Mouse (Mus musculus) embryonic facial prominence, embryonic 15.5 days (tissue): Measurements from ENCODE around the gene Gclc. TPM values are rescaled to one million over a fixed set of nuclear protein-coding genes. Genes with fewer than 3 reads are reported as not detected.
A peak's percentile ranks its signal among the peaks of the same experiment; 100 is the strongest.

Source experiments
- ATAC-seq: fragments of 200-750 bp; cut with Nextera tagmentation; 2 replicates; pipeline ENCODE4 v1.8.0; 2017; ENCODE audit warnings: low read depth, moderate TSS enrichment; ENCODE audit not compliant: insufficient number of reproducible peaks, low FRiP score, low TSS enrichment
- H3K27ac ChIP-seq: fragments of 300-500 bp; sonication (generic); replicated peaks from 2 replicates; pipeline ENCODE4 v1.5.1; 2015; ENCODE audit warnings: mild to moderate bottlenecking, inconsistent platforms
- H3K27me3 ChIP-seq: fragments of 300-500 bp; sonication (generic); 2 replicates; pipeline ENCODE4 v1.6.1; 2015; ENCODE audit warnings: inconsistent platforms
- H3K36me3 ChIP-seq: fragments of 300-500 bp; sonication (generic); 2 replicates; pipeline ENCODE4 v1.6.1; 2015; ENCODE audit warnings: mild to moderate bottlenecking, inconsistent platforms
- H3K4me1 ChIP-seq: fragments of 300-500 bp; sonication (generic); 2 replicates; pipeline ENCODE4 v1.6.1; 2015; ENCODE audit warnings: inconsistent platforms
- H3K4me2 ChIP-seq: fragments of 300-500 bp; sonication (generic); replicated peaks from 2 replicates; pipeline ENCODE4 v1.6.1; 2015; ENCODE audit warnings: mild to moderate bottlenecking, inconsistent platforms
- H3K4me3 ChIP-seq: fragments of 300-500 bp; sonication (generic); replicated peaks from 2 replicates; pipeline ENCODE4 v1.5.1; 2015; ENCODE audit warnings: mild to moderate bottlenecking, inconsistent platforms
- H3K9ac ChIP-seq: fragments of 300-500 bp; sonication (generic); 2 replicates; pipeline ENCODE4 v1.6.1; 2015; ENCODE audit warnings: inconsistent platforms
- H3K9me3 ChIP-seq: fragments of 300-500 bp; sonication (generic); replicated peaks from 2 replicates; pipeline ENCODE4 v1.6.1; 2016; ENCODE audit warnings: inconsistent platforms
- WGBS: fragments of 180-500 bp; shearing (Covaris S2); methylation state at CpG from one replicate; pipeline ENCODE4 v1.1.7; 2015; 5-methylcytosine and 5-hydroxymethylcytosine counted together
- polyA plus RNA-seq: library from polyadenylated mRNA; unstranded; fragments of >200 nt; fragmentation: Nextera tagmentation; extraction: Ambion mirVana; gene quantifications from 2 replicates; pipeline ENCODE4 v1.2.1, GENCODE M21; 2015

Gene Gclc
- polyA plus RNA-seq, 1 experiment from 2014 or later: 16.3 TPM

DNA sequence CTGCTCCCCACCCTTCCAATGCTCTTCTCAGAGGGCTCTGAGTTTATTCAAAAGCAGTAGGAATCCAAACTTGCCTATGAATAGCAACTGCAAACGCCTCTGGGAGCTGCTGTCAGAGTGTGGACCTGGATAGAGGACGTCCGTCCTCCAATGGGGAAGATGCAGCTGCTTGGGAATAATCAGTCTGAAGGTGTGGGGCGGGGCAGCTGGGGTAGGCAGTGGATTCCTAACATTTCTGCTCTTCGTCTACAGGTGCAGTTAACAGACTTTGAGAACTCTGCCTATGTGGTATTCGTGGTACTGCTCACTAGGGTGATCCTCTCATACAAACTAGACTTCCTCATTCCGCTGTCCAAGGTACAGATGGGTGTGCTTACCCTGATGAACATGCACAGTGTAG, 33.6 kb downstream of the Gclc start:
- Histone ChIP-seq H3K9me3 (no peaks in the 10 kb centered on the region), H3K36me3 (peaks cover 54% of the 10 kb centered on the region), H3K27ac (no peak overlapping the region), H3K27me3 (no peaks in the 10 kb centered on the region), H3K9ac (no peak overlapping the region), H3K4me3 (no peak overlapping the region), H3K4me2 (no peak overlapping the region), H3K4me1 (no peaks in the 10 kb centered on the region)
- 89% methylated on average over 7 of the region's 7 CpGs for WGBS
- ATAC-seq: no peak

DNA sequence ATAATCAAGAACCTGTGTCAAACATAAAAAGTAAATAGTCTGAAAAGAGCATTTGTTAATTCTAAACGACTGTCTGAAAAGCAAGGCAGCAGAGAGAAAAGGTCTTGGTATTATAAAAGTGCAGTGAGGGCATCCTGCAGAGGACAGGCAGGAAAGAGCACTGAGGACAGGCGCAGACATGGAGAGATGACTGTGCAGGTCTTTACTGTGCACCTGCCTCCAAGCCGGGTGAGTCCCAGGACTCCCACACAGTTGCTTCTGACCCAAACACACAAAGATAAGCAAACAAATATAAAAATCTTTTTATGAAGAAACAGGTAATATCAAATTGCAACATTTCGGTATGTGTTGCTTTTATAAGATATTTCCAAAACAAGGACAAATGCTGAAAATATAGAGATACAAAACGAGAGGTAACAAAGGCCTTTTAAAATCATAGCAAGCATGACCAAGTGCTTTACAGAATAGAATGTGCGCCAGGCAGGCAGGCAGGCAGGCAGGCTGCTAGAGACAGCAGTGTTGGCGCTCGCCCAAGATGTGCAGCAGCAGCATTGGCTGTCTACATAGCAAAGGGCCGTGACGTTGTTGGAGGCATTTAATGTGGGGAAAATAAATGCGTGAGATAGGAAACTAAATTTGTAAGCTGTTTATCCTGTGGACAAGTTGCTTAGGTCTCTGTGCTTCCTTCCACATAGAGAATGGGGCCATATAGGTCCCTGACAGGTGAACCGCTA, 35.4 kb downstream of the Gclc start:
- Histone ChIP-seq H3K27me3 (no peaks in the 10 kb centered on the region), H3K36me3 (peaks cover 56% of the 10 kb centered on the region), H3K4me3 (no peak overlapping the region), H3K4me2 (no peak overlapping the region), H3K4me1 (no peaks in the 10 kb centered on the region), H3K27ac (no peak overlapping the region), H3K9ac (no peak overlapping the region), H3K9me3 (no peaks in the 10 kb centered on the region)
- 70% methylated on average over 12 of the region's 12 CpGs for WGBS
- ATAC-seq: no peak

DNA sequence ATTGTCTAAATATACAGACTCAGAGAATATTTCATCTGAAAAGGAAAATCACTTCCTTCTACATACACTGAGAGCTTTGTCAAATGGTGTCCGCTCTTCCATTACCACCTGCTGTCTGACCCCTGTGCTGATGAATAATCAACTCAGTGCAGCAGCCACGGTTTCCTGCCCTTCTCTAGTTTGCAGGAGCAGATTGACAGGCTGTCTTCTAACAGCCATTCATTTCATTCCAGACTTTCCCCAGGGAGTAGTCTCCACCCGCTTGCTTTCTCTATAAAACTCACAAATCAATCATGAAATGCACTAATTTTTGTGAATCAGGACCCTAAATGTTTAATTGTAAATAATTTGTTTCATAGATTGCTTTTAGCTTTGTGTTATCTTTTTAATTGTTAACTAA, 39.5 kb downstream of the Gclc start:
- Histone ChIP-seq H3K9ac (no peak overlapping the region), H3K4me2 (no peak overlapping the region), H3K27me3 (no peaks in the 10 kb centered on the region), H3K4me3 (no peak overlapping the region), H3K9me3 (no peaks in the 10 kb centered on the region), H3K27ac (no peak overlapping the region), H3K4me1 (no peaks in the 10 kb centered on the region), H3K36me3 (peaks cover 27% of the 10 kb centered on the region)
- 62% methylated on average over 3 of the region's 3 CpGs for WGBS
- no peak for ATAC-seq

DNA sequence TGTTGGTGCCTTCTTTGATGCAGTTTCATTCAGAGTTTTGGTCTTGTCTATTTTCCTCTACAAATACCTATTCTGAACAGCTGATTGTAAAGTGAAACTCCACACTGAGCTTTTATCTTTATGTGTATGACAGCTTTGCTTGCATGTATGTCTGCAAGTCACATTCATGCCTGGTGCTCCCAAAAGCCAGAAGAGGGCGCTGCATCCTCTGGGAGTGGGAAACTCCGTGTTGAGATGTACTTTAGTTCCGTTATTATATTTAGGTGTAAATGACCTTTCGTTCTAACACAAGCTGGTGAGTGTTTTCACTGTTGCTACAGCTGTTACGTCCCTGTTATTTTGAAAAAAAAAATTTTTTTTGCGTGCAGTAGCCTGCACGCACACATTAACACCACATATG, 48.1 kb downstream of the Gclc start:
- H3K4me2 ChIP-seq: no peak overlapping the region
- WGBS: 56% methylated on average over 7 of the region's 7 CpGs
- ATAC-seq: no peak
- H3K36me3 ChIP-seq: no peaks in the 10 kb centered on the region
- H3K9ac ChIP-seq: no peak overlapping the region
- H3K4me1 ChIP-seq: peaks cover 8% of the 10 kb centered on the region; the same call in 1 of the 2 replicates
- no peak overlapping the region for H3K4me3 ChIP-seq
- H3K27me3 ChIP-seq: no peaks in the 10 kb centered on the region
- no peak overlapping the region for H3K27ac ChIP-seq
- no peaks in the 10 kb centered on the region for H3K9me3 ChIP-seq

DNA sequence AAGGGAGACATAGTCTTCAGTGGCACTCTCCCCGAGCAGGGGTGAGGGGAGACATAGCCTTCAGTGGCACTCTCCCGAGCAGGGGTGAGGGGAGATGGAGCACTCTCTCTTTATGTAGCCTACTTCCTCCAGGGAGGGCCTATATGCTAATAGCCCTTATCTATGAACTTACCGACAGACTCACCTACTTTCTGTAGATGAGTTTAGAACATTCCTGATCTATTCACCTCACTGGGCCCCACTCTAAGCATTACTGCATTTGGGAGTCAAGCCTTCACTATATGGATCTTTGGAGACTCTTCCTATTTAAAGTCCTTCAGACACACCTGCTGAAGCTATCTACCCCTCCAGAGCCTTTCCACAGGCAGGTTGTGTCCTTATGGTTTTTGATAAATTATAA, 52.1 kb downstream of the Gclc start:
- H3K9ac ChIP-seq: no peak overlapping the region

DNA sequence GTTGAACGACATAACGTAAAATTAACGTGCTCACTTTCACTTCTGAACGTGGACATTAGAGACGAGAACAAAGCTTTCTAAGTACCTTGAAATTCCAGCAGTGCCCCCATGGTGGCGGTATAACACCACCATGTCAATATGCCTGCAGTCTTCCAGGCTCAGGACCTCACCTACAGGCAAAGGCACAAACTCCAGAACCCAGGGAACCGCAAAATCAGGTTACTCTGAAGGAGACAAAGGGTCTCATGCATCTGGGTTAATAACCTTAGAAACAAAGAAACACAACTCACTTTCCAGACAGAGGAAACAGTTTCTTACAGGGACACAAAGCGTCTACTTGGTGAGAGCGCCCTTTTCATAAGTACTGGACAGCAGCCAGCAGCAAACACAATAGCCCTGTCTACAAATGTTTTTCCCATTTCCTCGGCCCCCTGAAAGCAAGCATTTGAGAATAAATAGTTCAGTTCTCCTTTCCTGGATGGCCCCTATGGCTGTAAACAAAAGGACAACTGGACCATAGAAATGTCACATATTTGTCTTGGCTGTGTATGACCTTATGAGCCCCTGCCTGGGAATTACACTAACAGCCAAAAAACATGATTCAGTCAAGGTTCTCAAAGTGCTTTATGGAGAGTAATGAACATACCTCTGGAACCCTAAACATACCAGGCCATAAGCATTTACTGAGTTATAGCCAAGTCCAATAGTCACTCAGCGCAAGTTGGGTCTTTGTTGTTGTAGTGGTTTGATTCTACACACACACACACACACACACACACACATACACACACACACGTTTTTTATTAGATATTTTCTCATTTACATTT, 52.7 kb downstream of the Gclc start:
- ATAC-seq: peak; percentile 70
- no peaks in the 10 kb centered on the region for H3K36me3 ChIP-seq
- peak overlapping the region; percentile 32 for H3K4me3 ChIP-seq
- no peaks in the 10 kb centered on the region for H3K27me3 ChIP-seq
- no peak overlapping the region for H3K9ac ChIP-seq
- H3K27ac ChIP-seq: peak overlapping the region; percentile 60
- peaks cover 8% of the 10 kb centered on the region; the same call in 1 of the 2 replicates for H3K4me1 ChIP-seq
- H3K9me3 ChIP-seq: no peaks in the 10 kb centered on the region
- 18% methylated on average over 12 of the region's 12 CpGs for WGBS
- H3K4me2 ChIP-seq: peak overlapping the region; percentile 51

More for the DNA sequence above, 52.1 kb downstream of the Gclc start:
- H3K36me3 ChIP-seq: no peaks in the 10 kb centered on the region
- peak; percentile 34; the same call in 1 of the 2 replicates for ATAC-seq
- peak overlapping the region; percentile 32 for H3K4me3 ChIP-seq
- 51% methylated on average over 3 of the region's 3 CpGs for WGBS
- H3K27me3 ChIP-seq: no peaks in the 10 kb centered on the region
- H3K9me3 ChIP-seq: no peaks in the 10 kb centered on the region
- no peak overlapping the region for H3K27ac ChIP-seq
- H3K4me2 ChIP-seq: peak overlapping the region; percentile 51
- peaks cover 8% of the 10 kb centered on the region; the same call in 1 of the 2 replicates for H3K4me1 ChIP-seq

DNA sequence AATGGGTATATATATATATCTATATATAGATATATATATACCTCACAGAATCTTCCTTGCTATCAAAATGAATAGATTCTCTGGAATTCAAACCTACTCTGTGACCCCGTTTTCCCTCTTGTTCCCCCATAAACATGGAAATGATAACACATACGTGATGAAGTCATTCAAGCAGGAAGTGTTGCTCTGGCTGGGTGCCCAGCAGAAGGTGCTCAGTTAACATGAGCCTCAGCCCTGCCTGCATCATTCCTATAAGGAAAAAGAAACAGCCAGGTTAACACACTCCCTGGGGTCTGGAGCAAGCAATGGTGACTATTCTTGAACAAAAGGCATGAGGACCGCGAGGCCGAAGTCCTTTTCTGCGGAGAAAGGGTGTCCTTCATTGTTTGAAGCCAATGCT, 54.1 kb downstream of the Gclc start:
- ATAC-seq: no peak
- no peak overlapping the region for H3K9ac ChIP-seq
- no peak overlapping the region for H3K27ac ChIP-seq
- H3K4me3 ChIP-seq: no peak overlapping the region
- no peak overlapping the region for H3K4me2 ChIP-seq
- H3K4me1 ChIP-seq: peaks cover 8% of the 10 kb centered on the region; the same call in 1 of the 2 replicates
- H3K9me3 ChIP-seq: no peaks in the 10 kb centered on the region
- H3K36me3 ChIP-seq: no peaks in the 10 kb centered on the region
- 78% methylated on average over 6 of the region's 6 CpGs for WGBS
- no peaks in the 10 kb centered on the region for H3K27me3 ChIP-seq

DNA sequence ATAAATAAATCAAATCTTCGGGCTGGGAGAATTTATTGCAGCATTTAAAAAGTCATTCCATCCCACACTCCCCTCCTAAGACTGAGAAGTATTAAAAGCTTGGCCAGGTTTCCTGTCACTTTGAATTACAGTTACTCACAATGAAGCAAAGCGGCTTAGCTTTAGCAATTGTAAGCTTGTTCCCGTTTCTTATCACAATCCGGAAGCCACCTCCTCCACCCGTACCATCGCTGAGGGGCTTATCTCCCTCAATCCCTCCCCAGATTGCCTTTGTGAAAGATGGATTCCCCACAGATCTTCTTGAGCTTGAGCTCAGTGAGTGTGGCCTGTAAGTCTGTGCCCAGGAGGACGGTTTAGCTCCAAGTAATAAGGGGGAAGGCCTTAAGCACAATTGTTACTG, 64.5 kb downstream of the Gclc start:
- Histone ChIP-seq H3K4me2 (no peak overlapping the region), H3K27me3 (no peaks in the 10 kb centered on the region), H3K4me3 (no peak overlapping the region), H3K9me3 (no peaks in the 10 kb centered on the region), H3K4me1 (no peaks in the 10 kb centered on the region), H3K9ac (no peak overlapping the region), H3K27ac (no peak overlapping the region), H3K36me3 (no peaks in the 10 kb centered on the region)
- ATAC-seq: no peak
- WGBS: 76% methylated on average over 7 of the region's 7 CpGs

DNA sequence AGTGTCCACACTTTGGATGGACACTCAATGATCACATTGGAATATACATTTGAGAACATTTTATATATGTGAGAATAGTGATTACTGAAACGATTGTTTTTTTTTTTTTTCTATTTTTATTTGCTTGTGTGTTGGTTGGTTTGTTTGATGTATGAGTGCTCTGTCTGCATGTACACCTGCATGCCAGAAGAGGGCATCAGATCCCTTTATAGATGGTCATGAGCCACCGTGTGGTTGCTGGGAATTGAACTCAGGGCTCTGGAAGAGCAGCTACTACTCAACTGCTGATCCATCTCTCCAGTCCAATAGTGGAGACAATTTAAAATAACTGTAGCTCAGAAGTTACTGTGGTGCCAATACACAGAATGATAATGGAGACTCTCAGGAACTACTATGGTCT, 65.0 kb downstream of the Gclc start:
- H3K4me2 ChIP-seq: no peak overlapping the region
- H3K27me3 ChIP-seq: no peaks in the 10 kb centered on the region
- ATAC-seq: no peak
- no peak overlapping the region for H3K27ac ChIP-seq
- H3K9ac ChIP-seq: no peak overlapping the region
- no peaks in the 10 kb centered on the region for H3K36me3 ChIP-seq
- 78% methylated on average over 2 of the region's 2 CpGs for WGBS
- H3K9me3 ChIP-seq: no peaks in the 10 kb centered on the region
- no peaks in the 10 kb centered on the region for H3K4me1 ChIP-seq
- no peak overlapping the region for H3K4me3 ChIP-seq

DNA sequence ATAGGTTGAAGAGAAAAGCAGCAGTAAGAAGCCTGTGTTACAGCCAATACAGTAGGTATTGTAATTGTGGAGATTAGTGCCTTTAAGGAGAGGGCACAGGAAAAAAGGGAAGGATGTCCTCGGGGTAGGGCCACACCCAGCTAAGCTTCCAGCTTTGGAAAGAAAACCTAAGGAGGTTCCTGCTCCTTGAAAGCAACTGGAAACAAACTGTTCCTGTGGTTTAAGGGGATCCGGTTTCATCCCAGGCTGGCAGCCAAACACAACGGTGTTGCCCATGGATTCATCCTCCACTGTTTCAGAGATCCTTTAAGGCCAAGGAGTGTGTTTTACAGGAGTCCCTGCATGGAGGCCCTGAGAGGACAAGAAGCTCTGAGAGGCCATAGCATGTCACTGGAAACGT, 66.5 kb downstream of the Gclc start:
- no peak overlapping the region for H3K4me3 ChIP-seq
- no peaks in the 10 kb centered on the region for H3K27me3 ChIP-seq
- no peak for ATAC-seq
- H3K9me3 ChIP-seq: no peaks in the 10 kb centered on the region
- WGBS: 43% methylated on average over 4 of the region's 4 CpGs
- no peak overlapping the region for H3K27ac ChIP-seq
- H3K4me2 ChIP-seq: no peak overlapping the region
- no peaks in the 10 kb centered on the region for H3K36me3 ChIP-seq
- no peak overlapping the region for H3K9ac ChIP-seq
- H3K4me1 ChIP-seq: peaks cover 8% of the 10 kb centered on the region; the same call in 1 of the 2 replicates

DNA sequence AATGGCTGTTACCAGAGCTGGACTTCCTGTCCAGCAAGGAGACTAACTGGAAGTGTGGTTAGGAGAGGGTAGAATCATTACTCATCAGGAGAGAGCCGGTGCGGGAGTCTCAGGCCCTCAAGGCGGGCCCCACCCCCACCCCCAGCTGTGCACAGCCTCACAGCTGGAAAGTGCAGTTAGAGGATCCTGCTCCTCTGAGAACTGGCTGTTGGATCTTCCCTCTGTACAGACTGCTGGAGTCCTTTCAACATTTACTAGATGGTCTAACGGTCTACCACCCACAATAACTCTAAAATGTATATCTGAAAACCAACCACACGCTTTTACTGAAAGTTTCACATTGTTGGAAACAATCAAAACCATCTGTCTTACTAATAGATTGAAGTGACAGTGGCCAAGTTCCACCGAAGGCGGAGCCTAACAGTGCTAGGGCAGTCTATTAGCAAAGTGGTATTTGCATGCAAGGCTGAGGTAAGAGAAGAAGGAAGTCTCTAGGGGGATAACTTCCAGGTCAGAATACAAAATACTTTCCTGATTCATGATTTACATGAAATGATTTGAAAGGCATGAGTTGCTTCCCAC, 71.1 kb downstream of the Gclc start:
- no peak overlapping the region for H3K9ac ChIP-seq
- peaks cover 20% of the 10 kb centered on the region for H3K4me1 ChIP-seq
- no peak overlapping the region for H3K4me3 ChIP-seq
- peak overlapping the region; percentile 84 for H3K27ac ChIP-seq
- H3K27me3 ChIP-seq: no peaks in the 10 kb centered on the region
- 11% methylated on average over 7 of the region's 7 CpGs for WGBS
- H3K9me3 ChIP-seq: no peaks in the 10 kb centered on the region
- ATAC-seq: peak; percentile 84
- H3K4me2 ChIP-seq: peak overlapping the region; percentile 21; the same call in 1 of the 2 replicates
- H3K36me3 ChIP-seq: no peaks in the 10 kb centered on the region
